In genomic region chr12:99026291-99026690, GRCm38 (mm10) we compare ENCODE assay signal across 16 mouse cellular contexts.
DNase-seq lines count a peak whose midpoint lies in the region; ATAC-seq and TF ChIP-seq lines count a peak whose summit lies in the region.
"Had no signal": no experiment of that assay in that cellular context is flagged by ENCODE, and none has a peak within 500 bp of the region (broad histone marks: within the 10 kb centered on the region; RNA-seq: fewer than 3 reads in every experiment).

No protein-coding gene starts in this region.

- H3K27me3 ChIP-seq in hindbrain, embryonic 14.5 days (ENCODE audit: control insufficient read depth, insufficient read depth, low read length): no peaks in the 10 kb centered on the region
- 0 out of 2 replicates have a peak, but pooled peaks cover 8% of the 10 kb centered on the region for H3K27me3 ChIP-seq in hindbrain, embryonic 13.5 days
- H3K27me3 ChIP-seq: embryonic facial prominence, embryonic 13.5 days; stomach, embryonic 15.5 days had no signal

- no peak overlapping the region for H3K4me3 ChIP-seq in hindbrain, embryonic 14.5 days (replicated peaks; ENCODE audit: low read length)
- no peak overlapping the region for H3K4me3 ChIP-seq in hindbrain, embryonic 13.5 days
- H3K4me3 ChIP-seq: embryonic facial prominence, embryonic 13.5 days; megakaryocyte, embryonic 14.5 days; stomach, embryonic 15.5 days had no signal

- peaks cover 12% of the 10 kb centered on the region for H3K4me1 ChIP-seq in hindbrain, embryonic 14.5 days (replicated peaks; ENCODE audit: control insufficient read depth, insufficient read depth, low read length)
- H3K4me1 ChIP-seq in hindbrain, embryonic 13.5 days (replicated peaks): peaks cover 17% of the 10 kb centered on the region
- H3K4me1 ChIP-seq: embryonic facial prominence, embryonic 13.5 days; megakaryocyte, embryonic 14.5 days; stomach, embryonic 15.5 days had no signal

- H3K27ac ChIP-seq in hindbrain, embryonic 14.5 days: no peak overlapping the region
- H3K27ac ChIP-seq in hindbrain, embryonic 13.5 days: no peak overlapping the region
- H3K27ac ChIP-seq: embryonic facial prominence, embryonic 13.5 days; kidney, postnatal 0 days; stomach, embryonic 15.5 days had no signal

- no peak for ATAC-seq in hindbrain, embryonic 14.5 days (ENCODE audit: low FRiP score)
- no peak for ATAC-seq in hindbrain, embryonic 13.5 days (ENCODE audit: low FRiP score)
- ATAC-seq: CD4-positive, CD25-positive, alpha-beta regulatory T cell, adult 4 months had no signal

- no peak overlapping the region for H3K4me2 ChIP-seq in hindbrain, embryonic 14.5 days (replicated peaks)
- no peak overlapping the region for H3K4me2 ChIP-seq in hindbrain, embryonic 13.5 days
- H3K4me2 ChIP-seq: embryonic facial prominence, embryonic 13.5 days; lung, embryonic 14.5 days; stomach, embryonic 15.5 days had no signal

- peak; percentile 40 for DNase-seq in hindbrain, embryonic 14.5 days (ENCODE audit: low spot score)
- peak; percentile 85 for DNase-seq in brain, embryonic 14.5 days (ENCODE audit: low read depth)
- DNase-seq in cerebellum, adult 8-10 months: peak; percentile 85
- DNase-seq in gastrocnemius, postnatal 25 days: peak; percentile 56
- DNase-seq in thymus, postnatal 0 days (ENCODE audit: low spot score): no peak
- DNase-seq in lung, postnatal 14 days: no peak
- DNase-seq: liver; lung, embryonic 14.5 days; right cerebral cortex, postnatal 25 days; thymus, postnatal 4 days had no signal

- no peak for TF ChIP-seq POLR2A in brain, embryonic 14.5 days (IDR thresholded peaks at IDR 0.05; ENCODE audit: borderline replicate concordance, extremely low read depth, insufficient read depth, insufficient read length, poor library complexity, severe bottlenecking)

- WGBS in hindbrain, embryonic 14.5 days: 69% methylated on average over 2 of the region's 2 CpGs
- 79% methylated on average over 2 of the region's 2 CpGs for WGBS in hindbrain, embryonic 13.5 days

- no peak for TF ChIP-seq CTCF in brain, embryonic 14.5 days (IDR thresholded peaks at IDR 0.05; ENCODE audit: borderline replicate concordance, extremely low read depth, insufficient read depth, insufficient read length)

- H3K36me3 ChIP-seq in hindbrain, embryonic 14.5 days (replicated peaks; ENCODE audit: control insufficient read depth, insufficient read depth): no peaks in the 10 kb centered on the region
- no peaks in the 10 kb centered on the region for H3K36me3 ChIP-seq in hindbrain, embryonic 13.5 days
- H3K36me3 ChIP-seq: embryonic facial prominence, embryonic 13.5 days; stomach, embryonic 15.5 days had no signal

- no peaks in the 10 kb centered on the region for H3K9me3 ChIP-seq in hindbrain, embryonic 14.5 days (ENCODE audit: control insufficient read depth, low read length)
- H3K9me3 ChIP-seq in hindbrain, embryonic 13.5 days: no peaks in the 10 kb centered on the region
- H3K9me3 ChIP-seq: embryonic facial prominence, embryonic 13.5 days; megakaryocyte, embryonic 14.5 days; stomach, embryonic 15.5 days had no signal

- H3K9ac ChIP-seq in hindbrain, embryonic 14.5 days: no peak overlapping the region
- no peak overlapping the region for H3K9ac ChIP-seq in hindbrain, embryonic 13.5 days
- H3K9ac ChIP-seq: embryonic facial prominence, embryonic 13.5 days; lung, embryonic 14.5 days; stomach, embryonic 15.5 days had no signal

Comparison
In these comparisons a context has a peak if more than half of its experiments do, and no peak if none do; other contexts are left out.
1. DNase-seq: peak in hindbrain, embryonic 14.5 days (single experiment), brain, embryonic 14.5 days (single experiment), cerebellum, adult 8-10 months (single experiment) and gastrocnemius, postnatal 25 days (single experiment); none in thymus, postnatal 0 days (single experiment) and lung, postnatal 14 days (single experiment).